ENCODE assay signal across 9 mouse cellular contexts in the genomic region with DNA sequence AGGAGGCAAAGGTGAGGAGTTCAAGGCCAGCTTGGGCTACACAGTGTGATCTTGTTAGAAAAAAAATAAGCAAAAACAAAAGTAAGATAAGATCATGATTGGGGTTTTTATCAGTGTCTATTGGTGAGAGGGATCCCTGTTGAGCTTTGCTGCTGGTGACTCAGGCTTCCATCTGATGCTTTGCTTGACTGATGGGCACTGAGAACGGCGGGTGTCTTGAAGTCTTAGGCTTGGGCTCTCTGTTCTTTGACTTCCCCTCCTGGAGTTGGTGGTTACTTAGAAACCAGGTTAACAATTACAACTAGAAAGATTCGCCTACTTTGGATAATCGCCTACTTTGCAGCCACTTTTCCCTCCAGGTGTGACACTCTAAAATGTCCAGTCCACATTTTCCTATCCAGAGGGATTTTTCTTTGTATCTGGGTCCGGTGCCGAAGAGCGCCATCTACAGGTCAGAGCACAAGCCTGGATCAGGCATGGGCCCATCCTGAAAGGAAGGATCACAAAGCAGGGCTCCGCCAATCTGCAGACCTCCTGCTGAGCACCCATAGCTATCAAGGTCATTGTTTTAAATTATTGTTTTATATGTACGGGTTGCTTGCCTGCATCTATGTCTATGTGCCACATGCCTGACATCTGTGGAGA. TPM values are rescaled to one million over a fixed set of nuclear protein-coding genes. Genes with fewer than 3 reads are reported as not detected.
DNase-seq lines count a peak whose midpoint lies in the region; ATAC-seq and TF ChIP-seq lines count a peak whose summit lies in the region.
"Had no signal": no experiment of that assay in that cellular context is flagged by ENCODE, and none has a peak within 500 bp of the region (broad histone marks: within the 10 kb centered on the region; RNA-seq: fewer than 3 reads in every experiment).

No protein-coding gene starts in this region.

- peak; percentile 29 for DNase-seq in hindbrain, embryonic 10.5 days (ENCODE audit: low spot score)
- no peak for DNase-seq in hindbrain, embryonic 11.5 days (ENCODE audit: low spot score)
- peak; percentile 36 for DNase-seq in limb, embryonic 11.5 days (ENCODE audit: low spot score)
- DNase-seq in urinary bladder, postnatal 10 days (ENCODE audit: low spot score) = no peak
- no peak for DNase-seq in gastrocnemius, postnatal 25 days
- DNase-seq in left cerebral cortex, postnatal 25 days (ENCODE audit: low spot score in 2 of 2) = no peak

- no peak overlapping the region for H3K4me3 ChIP-seq in hindbrain, embryonic 10.5 days
- H3K4me3 ChIP-seq in hindbrain, embryonic 11.5 days (ENCODE audit: low read depth, low read length) = no peak overlapping the region
- H3K4me3 ChIP-seq in C2C12 (ENCODE audit: insufficient read depth, poor library complexity, severe bottlenecking) = no peak overlapping the region
- H3K4me3 ChIP-seq in limb, embryonic 11.5 days (ENCODE audit: low read depth, low read length) = no peak overlapping the region
- H3K4me3 ChIP-seq: myocyte had no signal

- no peaks in the 10 kb centered on the region; the same call in 1 of the 2 replicates for H3K27me3 ChIP-seq in hindbrain, embryonic 10.5 days (ENCODE audit: insufficient read depth, poor library complexity, severe bottlenecking)
- H3K27me3 ChIP-seq in hindbrain, embryonic 11.5 days (ENCODE audit: control insufficient read depth, insufficient read depth, low read length) = no peaks in the 10 kb centered on the region
- no peaks in the 10 kb centered on the region for H3K27me3 ChIP-seq in C2C12 (ENCODE audit: control insufficient read depth, insufficient read depth, insufficient read length)
- no peaks in the 10 kb centered on the region for H3K27me3 ChIP-seq in limb, embryonic 11.5 days (ENCODE audit: control insufficient read depth, insufficient read depth, low read length)

- no peaks in the 10 kb centered on the region for H3K36me3 ChIP-seq in hindbrain, embryonic 10.5 days
- H3K36me3 ChIP-seq in hindbrain, embryonic 11.5 days (ENCODE audit: control insufficient read depth, insufficient read depth, low read length) = no peaks in the 10 kb centered on the region
- H3K36me3 ChIP-seq in C2C12 (ENCODE audit: control insufficient read depth, insufficient read depth) = no peaks in the 10 kb centered on the region
- no peaks in the 10 kb centered on the region for H3K36me3 ChIP-seq in limb, embryonic 11.5 days (ENCODE audit: control insufficient read depth, insufficient read depth, low read length)

- no peaks in the 10 kb centered on the region for H3K79me2 ChIP-seq in C2C12 (ENCODE audit: control insufficient read depth, insufficient read depth)

- H3ac ChIP-seq in C2C12 (ENCODE audit: control insufficient read depth, insufficient read length, low read depth) = no peak overlapping the region

- no peaks in the 10 kb centered on the region for H3K9me3 ChIP-seq in hindbrain, embryonic 10.5 days
- no peaks in the 10 kb centered on the region for H3K9me3 ChIP-seq in hindbrain, embryonic 11.5 days (ENCODE audit: control insufficient read depth, low read length)
- H3K9me3 ChIP-seq in limb, embryonic 11.5 days (ENCODE audit: control insufficient read depth, low read length) = no peaks in the 10 kb centered on the region

- no peak overlapping the region for H3K4me2 ChIP-seq in hindbrain, embryonic 11.5 days (replicated peaks; ENCODE audit: low read depth, low read length)
- H3K4me2 ChIP-seq in limb, embryonic 11.5 days (ENCODE audit: low read depth, severe bottlenecking) = no peak overlapping the region

- no peaks in the 10 kb centered on the region for H3K79me3 ChIP-seq in C2C12 (ENCODE audit: low read depth)

- no peak overlapping the region for H3K27ac ChIP-seq in hindbrain, embryonic 10.5 days
- no peak overlapping the region for H3K27ac ChIP-seq in hindbrain, embryonic 11.5 days (ENCODE audit: low read depth, low read length)
- H3K27ac ChIP-seq in limb, embryonic 11.5 days (replicated peaks; ENCODE audit: low read depth, low read length) = no peak overlapping the region

- no peak overlapping the region for H3K9ac ChIP-seq in hindbrain, embryonic 11.5 days (ENCODE audit: low read depth, low read length)
- no peak overlapping the region for H3K9ac ChIP-seq in limb, embryonic 11.5 days (ENCODE audit: low read length)

- ATAC-seq in hindbrain, embryonic 11.5 days (ENCODE audit: low FRiP score) = no peak
- ATAC-seq in activated CD4-positive, CD25-positive, alpha-beta regulatory T cell, adult 4 months = peak; percentile 7
- ATAC-seq in limb, embryonic 11.5 days (ENCODE audit: insufficient number of reproducible peaks, low FRiP score, low TSS enrichment, low read depth) = no peak

- WGBS in hindbrain, embryonic 10.5 days = 53% methylated on average over 9 of the region's 9 CpGs
- 55% methylated on average over 9 of the region's 9 CpGs for WGBS in hindbrain, embryonic 11.5 days
- WGBS in limb, embryonic 11.5 days = 60% methylated on average over 9 of the region's 9 CpGs

- intact Hi-C loops in left cerebral cortex, postnatal 25 days (cut with DNase I) = loop anchor here (2.0 to 5.0 kb wide), 3 partner anchors 71 to 114 kb away; no protein-coding TSS in a partner anchor

- peaks cover 30% of the 10 kb centered on the region for H3K4me1 ChIP-seq in hindbrain, embryonic 10.5 days (replicated peaks)
- H3K4me1 ChIP-seq in hindbrain, embryonic 11.5 days (replicated peaks; ENCODE audit: control insufficient read depth, insufficient read depth, low read length) = no peaks in the 10 kb centered on the region; the same call in 1 of the 2 replicates
- no peaks in the 10 kb centered on the region for H3K4me1 ChIP-seq in limb, embryonic 11.5 days (ENCODE audit: control insufficient read depth, insufficient read depth, low read length)

- TF ChIP-seq CTCF in C2C12 (IDR thresholded peaks at IDR 0.05; ENCODE audit: control insufficient read depth, insufficient read depth, insufficient read length) = peak; percentile 5

TF ChIP-seq in C2C12, 6 proteins besides CTCF, POLR2A, EP300 and RAD21:
- TF ChIP-seq MYOG (IDR thresholded peaks at IDR 0.05; ENCODE audit: control insufficient read depth, extremely low read depth, insufficient read length) (no peak), MYOD1 (IDR thresholded peaks at IDR 0.05; ENCODE audit: control insufficient read depth, insufficient read length, low read depth) (no peak), CEBPB (IDR thresholded peaks at IDR 0.05; ENCODE audit: low read depth) (no peak), USF1 (IDR thresholded peaks at IDR 0.05; ENCODE audit: low read depth) (no peak), MAX (IDR thresholded peaks at IDR 0.05) (no peak), FOSL1 (IDR thresholded peaks at IDR 0.05; ENCODE audit: insufficient read depth, low read length, poor library complexity, severe bottlenecking) (no peak)

RNA-seq across cellular contexts. Expression of a gene that starts 34.1 kb away (rescaled TPM):
- polyA plus RNA-seq in hindbrain, embryonic 10.5 days (2016; fragmentation: Nextera tagmentation; extraction: Ambion mirVana) = 3.7 and 6.4 TPM in 2 replicates
- polyA plus RNA-seq in hindbrain, embryonic 11.5 days (2014; fragmentation: Nextera tagmentation; extraction: Ambion mirVana) = 9.5 and 10.4 TPM in 2 replicates
- polyA plus RNA-seq in C2C12 (2012; fragmentation: generic; extraction: Trizol) = 0.23 TPM
- 100 to 1,000 TPM; 210 to 273 TPM for polyA plus RNA-seq in activated CD4-positive, CD25-positive, alpha-beta regulatory T cell, adult 4 months (2017; shearing (Covaris generic))
- 0.72 and 0.98 TPM in 2 replicates for polyA plus RNA-seq in limb, embryonic 11.5 days (2014; fragmentation: Nextera tagmentation; extraction: Ambion mirVana)
- total RNA-seq in gastrocnemius, postnatal 25 days (2021) = 1 to 10 TPM; 2.8 to 4.9 TPM
- 10 to 100 TPM; 65.7 to 68.9 TPM for total RNA-seq in left cerebral cortex, postnatal 25 days (2021)

Comparison
In these comparisons a context has a peak if more than half of its experiments do, and no peak if none do; other contexts are left out.
1. DNase-seq: peak in hindbrain, embryonic 10.5 days (single experiment) and limb, embryonic 11.5 days (single experiment); none in hindbrain, embryonic 11.5 days (single experiment), urinary bladder, postnatal 10 days (single experiment), gastrocnemius, postnatal 25 days (single experiment) and left cerebral cortex, postnatal 25 days (0 of 2).
2. RNA of a gene that starts 34.1 kb away (polyA plus RNA-seq): 210 to 273 TPM in activated CD4-positive, CD25-positive, alpha-beta regulatory T cell, adult 4 months; 9.5 to 10.4 TPM in hindbrain, embryonic 11.5 days, 3.7 to 6.4 TPM in hindbrain, embryonic 10.5 days, 0.72 to 0.98 TPM in limb, embryonic 11.5 days and 0.23 TPM in C2C12 (single experiment); every median in the first group is over 10 times any median in the second.